ENCODE assay signal across 8 mouse cellular contexts in the genomic region with DNA sequence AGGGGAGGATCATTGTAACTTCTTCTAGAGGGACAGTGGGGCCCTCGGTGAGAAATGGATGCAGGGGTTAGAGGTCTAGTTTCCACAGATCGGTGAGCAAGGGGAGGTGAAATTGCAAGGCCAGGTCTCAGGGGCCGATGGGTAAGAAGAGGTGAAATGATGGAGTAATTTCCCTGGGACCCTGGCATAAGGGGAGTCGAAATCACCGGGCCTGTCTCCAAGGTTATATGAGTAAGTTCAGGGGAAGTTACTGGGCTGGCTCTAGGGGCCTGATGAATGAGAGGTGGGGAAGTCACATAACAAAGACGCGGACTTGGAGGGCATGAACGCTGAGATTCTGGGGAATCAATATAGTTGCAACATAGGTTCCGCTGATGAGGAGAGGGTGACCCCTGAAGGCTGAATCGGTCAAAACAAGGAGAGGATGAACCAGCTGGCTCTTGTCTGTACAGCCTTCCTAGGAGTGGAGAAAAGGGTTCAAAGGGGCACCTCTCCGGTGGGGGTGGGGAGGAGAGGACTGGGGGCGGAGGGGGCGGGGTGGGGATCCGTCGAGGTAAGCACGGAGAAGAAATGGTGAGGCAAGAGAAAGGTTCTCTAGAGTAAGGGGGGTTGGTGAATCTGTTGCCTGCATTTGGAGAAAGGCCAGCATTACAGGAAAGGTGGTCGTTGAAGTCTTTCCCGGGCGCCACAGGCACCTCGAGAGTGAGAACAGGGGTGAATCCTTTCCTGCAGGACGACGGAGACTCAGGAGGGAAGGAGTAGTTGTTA. TPM values are rescaled to one million over a fixed set of nuclear protein-coding genes. Genes with fewer than 3 reads are reported as not detected.
DNase-seq lines count a peak whose midpoint lies in the region; ATAC-seq and TF ChIP-seq lines count a peak whose summit lies in the region.

No protein-coding gene starts in this region.

- WGBS in heart, embryonic 11.5 days (ENCODE audit: insufficient replicate concordance): 6% methylated on average over 22 of the region's 22 CpGs
- 3% methylated on average over 22 of the region's 22 CpGs for WGBS in kidney, embryonic 15.5 days
- 6% methylated on average over 22 of the region's 22 CpGs for WGBS in small intestine, adult 2 months

- peaks cover 5% of the 10 kb centered on the region for H3K79me3 ChIP-seq in C2C12 (ENCODE audit: low read depth)

- H3K4me3 ChIP-seq in C2C12 (ENCODE audit: insufficient read depth, poor library complexity, severe bottlenecking): peak overlapping the region; percentile 63
- peak overlapping the region; percentile 64 for H3K4me3 ChIP-seq in heart, embryonic 11.5 days (ENCODE audit: low read depth, low read length)
- H3K4me3 ChIP-seq in kidney, embryonic 15.5 days (replicated peaks): peak overlapping the region; percentile 68
- H3K4me3 ChIP-seq in small intestine, adult 2 months (ENCODE audit: low read depth, low read length): peak overlapping the region; percentile 68

- no peaks in the 10 kb centered on the region for H3K9me3 ChIP-seq in heart, embryonic 11.5 days (replicated peaks; ENCODE audit: control insufficient read depth, low read length)
- H3K9me3 ChIP-seq in kidney, embryonic 15.5 days (replicated peaks): no peaks in the 10 kb centered on the region

- H3K36me3 ChIP-seq in C2C12 (ENCODE audit: control insufficient read depth, insufficient read depth): peaks cover 5% of the 10 kb centered on the region
- no peaks in the 10 kb centered on the region for H3K36me3 ChIP-seq in heart, embryonic 11.5 days (ENCODE audit: control insufficient read depth, insufficient read depth, low read length)
- peaks cover 8% of the 10 kb centered on the region for H3K36me3 ChIP-seq in kidney, embryonic 15.5 days
- H3K36me3 ChIP-seq in small intestine, adult 2 months (ENCODE audit: control insufficient read depth, insufficient read depth, low read length): peaks cover under 1% of the 10 kb centered on the region; the same call in 1 of the 2 replicates

- peak overlapping the region; percentile 95 for H3K27ac ChIP-seq in heart, embryonic 11.5 days (ENCODE audit: low read depth, low read length)
- peak overlapping the region; percentile 97 for H3K27ac ChIP-seq in kidney, embryonic 15.5 days
- peak overlapping the region; percentile 94 for H3K27ac ChIP-seq in small intestine, adult 2 months (ENCODE audit: insufficient read depth, low read depth, low read length)

- peak; percentile 49 for DNase-seq in Muller cell, postnatal 12 days (ENCODE audit: inconsistent ontology term)
- DNase-seq in cerebellum, postnatal 36 days: peak; percentile 31 to 34
- peak; percentile 71 for DNase-seq in lung, postnatal 25 days (ENCODE audit: low spot score)
- DNase-seq in frontal cortex, postnatal 36 days (ENCODE audit: low spot score in 2 of 2): no peak

- peaks cover 4% of the 10 kb centered on the region; the same call in 1 of the 2 replicates for H3K4me1 ChIP-seq in heart, embryonic 11.5 days (ENCODE audit: control insufficient read depth, insufficient read depth, low read length)
- H3K4me1 ChIP-seq in kidney, embryonic 15.5 days: peaks cover 19% of the 10 kb centered on the region
- peaks cover 5% of the 10 kb centered on the region; the same call in 1 of the 2 replicates for H3K4me1 ChIP-seq in small intestine, adult 2 months (ENCODE audit: control insufficient read depth, insufficient read depth, insufficient read length, low read length)

- peak; percentile 52 for ATAC-seq in heart, embryonic 11.5 days (replicated peaks; ENCODE audit: insufficient number of reproducible peaks, low FRiP score, low TSS enrichment)
- peak; percentile 74 for ATAC-seq in kidney, embryonic 15.5 days (replicated peaks; ENCODE audit: low FRiP score)

- peaks cover 18% of the 10 kb centered on the region for H3K79me2 ChIP-seq in C2C12 (ENCODE audit: control insufficient read depth, insufficient read depth)

- peak overlapping the region; percentile 58 for H3ac ChIP-seq in C2C12 (ENCODE audit: control insufficient read depth, insufficient read length, low read depth)

- H3K9ac ChIP-seq in heart, embryonic 11.5 days (ENCODE audit: low read depth, low read length): peak overlapping the region; percentile 78
- peak overlapping the region; percentile 46 for H3K9ac ChIP-seq in kidney, embryonic 15.5 days

- peak overlapping the region; percentile 96 for H3K4me2 ChIP-seq in heart, embryonic 11.5 days
- peak overlapping the region; percentile 91 for H3K4me2 ChIP-seq in kidney, embryonic 15.5 days

- H3K27me3 ChIP-seq in C2C12 (ENCODE audit: control insufficient read depth, insufficient read depth, insufficient read length): no peaks in the 10 kb centered on the region
- H3K27me3 ChIP-seq in heart, embryonic 11.5 days (ENCODE audit: control insufficient read depth, insufficient read depth, low read length): no peaks in the 10 kb centered on the region
- H3K27me3 ChIP-seq in kidney, embryonic 15.5 days: no peaks in the 10 kb centered on the region
- no peaks in the 10 kb centered on the region for H3K27me3 ChIP-seq in small intestine, adult 2 months (ENCODE audit: control insufficient read depth, insufficient read depth, low read length)

- TF ChIP-seq POLR2A in small intestine, adult 2 months (IDR thresholded peaks at IDR 0.05; ENCODE audit: low read depth, low read length): no peak

- TF ChIP-seq CTCF in C2C12 (IDR thresholded peaks at IDR 0.05; ENCODE audit: control insufficient read depth, insufficient read depth, insufficient read length): no peak
- peak; percentile 35; the same call in 1 of the 2 replicates for TF ChIP-seq CTCF in small intestine, adult 2 months (IDR thresholded peaks at IDR 0.05; ENCODE audit: extremely low read depth, insufficient read length, insufficient replicate concordance, low read depth, low read length)

TF ChIP-seq in C2C12, 6 proteins besides CTCF, POLR2A, EP300 and RAD21:
- TF ChIP-seq MYOD1 (IDR thresholded peaks at IDR 0.05; ENCODE audit: control insufficient read depth, insufficient read length, low read depth) (no peak), USF1 (IDR thresholded peaks at IDR 0.05; ENCODE audit: low read depth) (no peak), CEBPB (IDR thresholded peaks at IDR 0.05; ENCODE audit: low read depth) (no peak), MYOG (IDR thresholded peaks at IDR 0.05; ENCODE audit: control insufficient read depth, extremely low read depth, insufficient read length) (no peak), FOSL1 (IDR thresholded peaks at IDR 0.05; ENCODE audit: insufficient read depth, low read length, poor library complexity, severe bottlenecking) (no peak), MAX (IDR thresholded peaks at IDR 0.05) (no peak)

RNA-seq across cellular contexts. Expression of gene Nsun4, which starts 1.0 kb away (rescaled TPM):
- 12.0 TPM for polyA plus RNA-seq in C2C12 (2012; fragmentation: generic; extraction: Trizol)
- 25.9 and 27.8 TPM in 2 replicates for polyA plus RNA-seq in heart, embryonic 11.5 days (2014; fragmentation: Nextera tagmentation; extraction: Ambion mirVana)
- polyA plus RNA-seq in kidney, embryonic 15.5 days (2015; fragmentation: Nextera tagmentation; extraction: Ambion mirVana): 17.7 and 20.8 TPM in 2 replicates
- 2.7 and 3.7 TPM in 2 replicates for polyA plus RNA-seq in small intestine, adult 2 months (2012; rRNA removed)

RNA-seq across cellular contexts. Expression of gene Uqcrh, which starts 22.2 kb away (rescaled TPM):
- 769 TPM for polyA plus RNA-seq in C2C12 (2012; fragmentation: generic; extraction: Trizol)
- polyA plus RNA-seq in heart, embryonic 11.5 days (2014; fragmentation: Nextera tagmentation; extraction: Ambion mirVana): 941 and 954 TPM in 2 replicates
- 524 and 598 TPM in 2 replicates for polyA plus RNA-seq in kidney, embryonic 15.5 days (2015; fragmentation: Nextera tagmentation; extraction: Ambion mirVana)
- polyA plus RNA-seq in small intestine, adult 2 months (2012; rRNA removed): 45.6 and 60.5 TPM in 2 replicates

RNA-seq across cellular contexts. Expression of gene Lrrc41, which starts 22.4 kb away (rescaled TPM):
- 42.6 TPM for polyA plus RNA-seq in C2C12 (2012; fragmentation: generic; extraction: Trizol)
- polyA plus RNA-seq in heart, embryonic 11.5 days (2014; fragmentation: Nextera tagmentation; extraction: Ambion mirVana): 61.0 and 61.3 TPM in 2 replicates
- 72.4 and 79.5 TPM in 2 replicates for polyA plus RNA-seq in kidney, embryonic 15.5 days (2015; fragmentation: Nextera tagmentation; extraction: Ambion mirVana)
- polyA plus RNA-seq in small intestine, adult 2 months (2012; rRNA removed): 43.2 and 64.7 TPM in 2 replicates

RNA-seq across cellular contexts. Expression of gene Faah, which starts 35.0 kb away (rescaled TPM):
- polyA plus RNA-seq in C2C12 (2012; fragmentation: generic; extraction: Trizol): 0.06 TPM
- 0.94 and 1.1 TPM in 2 replicates for polyA plus RNA-seq in heart, embryonic 11.5 days (2014; fragmentation: Nextera tagmentation; extraction: Ambion mirVana)
- polyA plus RNA-seq in kidney, embryonic 15.5 days (2015; fragmentation: Nextera tagmentation; extraction: Ambion mirVana): 8.9 and 10.5 TPM in 2 replicates
- 57.9 and 89.2 TPM in 2 replicates for polyA plus RNA-seq in small intestine, adult 2 months (2012; rRNA removed)

Comparison
In these comparisons a context has a peak if more than half of its experiments do, and no peak if none do; other contexts are left out.
1. DNase-seq: peak in Muller cell, postnatal 12 days (single experiment), cerebellum, postnatal 36 days (2 of 2) and lung, postnatal 25 days (single experiment); none in frontal cortex, postnatal 36 days (0 of 2).
2. Peak in every context shown above with its lines, with median percentiles within 50 percentile points of each other: H3K4me3 ChIP-seq and H3K27ac ChIP-seq.